11 mouse cellular contexts compared by ENCODE assay signal in the genomic region with DNA sequence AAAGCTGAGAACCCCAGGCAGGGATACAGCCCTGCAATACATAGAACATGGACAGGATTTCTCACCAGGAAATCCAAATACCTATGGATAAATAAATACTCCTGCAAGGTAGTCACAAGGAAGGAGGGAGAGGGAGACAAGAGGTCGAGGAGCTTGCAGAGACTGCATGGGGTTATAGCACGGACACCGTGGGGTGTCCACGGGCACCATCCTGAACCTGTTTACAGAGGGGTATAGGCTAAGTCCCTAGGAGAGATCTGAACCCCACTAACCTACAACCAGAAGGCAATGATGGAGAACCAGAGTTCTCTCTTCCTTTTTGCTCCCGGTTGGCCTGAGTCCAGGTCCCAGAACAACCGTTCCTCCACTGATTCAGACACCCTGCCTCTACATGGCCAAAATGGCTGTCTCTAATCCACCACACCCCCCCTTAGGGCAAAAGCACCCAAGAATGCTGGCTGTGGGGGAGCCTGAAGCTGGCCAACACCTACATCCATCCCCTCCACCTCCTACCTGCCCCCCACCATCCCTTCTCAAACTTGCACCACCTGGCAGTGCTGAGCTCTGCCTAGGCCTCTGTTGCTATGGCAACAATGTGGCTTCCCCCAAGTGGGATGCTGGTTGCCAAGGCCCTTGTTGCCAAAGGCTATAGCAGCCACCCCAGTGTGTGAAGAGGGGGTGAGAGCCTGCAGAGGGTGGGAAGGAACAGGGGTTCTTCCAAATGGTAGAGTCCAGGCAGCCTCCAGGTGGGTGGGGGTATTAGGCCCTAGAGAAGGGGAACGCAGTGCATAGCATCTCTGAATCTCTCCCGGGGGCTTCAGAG.
DNase-seq lines count a peak whose midpoint lies in the region; ATAC-seq and TF ChIP-seq lines count a peak whose summit lies in the region.
"Had no signal": no experiment of that assay in that cellular context is flagged by ENCODE, and none has a peak within 500 bp of the region (broad histone marks: within the 10 kb centered on the region; RNA-seq: fewer than 3 reads in every experiment).

No protein-coding gene starts in this region.

- 0 out of 2 replicates have a peak overlapping the region, but pooled peaks have one; percentile 13 for H3K9ac ChIP-seq in hindbrain, postnatal 0 days (replicated peaks; ENCODE audit: low read length)
- H3K9ac ChIP-seq in midbrain, embryonic 14.5 days (replicated peaks; ENCODE audit: low read length) = 0 out of 2 replicates have a peak overlapping the region, but pooled peaks have one; percentile 10
- no peak overlapping the region for H3K9ac ChIP-seq in liver, postnatal 0 days (replicated peaks)
- H3K9ac ChIP-seq in kidney, embryonic 14.5 days (ENCODE audit: low read depth, low read length) = no peak overlapping the region
- H3K9ac ChIP-seq: stomach, embryonic 15.5 days had no signal

- peak overlapping the region; percentile 28 for H3K4me2 ChIP-seq in hindbrain, postnatal 0 days (ENCODE audit: low read depth, low read length)
- H3K4me2 ChIP-seq in midbrain, embryonic 14.5 days (ENCODE audit: low read length) = peak overlapping the region; percentile 35
- H3K4me2 ChIP-seq in liver, postnatal 0 days (ENCODE audit: low read depth, low read length) = no peak overlapping the region
- no peak overlapping the region for H3K4me2 ChIP-seq in kidney, embryonic 14.5 days (replicated peaks; ENCODE audit: low read depth, low read length)
- H3K4me2 ChIP-seq: stomach, embryonic 15.5 days had no signal

- H3K4me3 ChIP-seq in hindbrain, postnatal 0 days (ENCODE audit: low read length) = no peak overlapping the region
- H3K4me3 ChIP-seq in midbrain, embryonic 14.5 days (replicated peaks; ENCODE audit: low read depth, low read length) = no peak overlapping the region
- H3K4me3 ChIP-seq in liver, postnatal 0 days (ENCODE audit: low read depth, low read length) = no peak overlapping the region
- no peak overlapping the region for H3K4me3 ChIP-seq in kidney, embryonic 14.5 days (ENCODE audit: low read length)
- H3K4me3 ChIP-seq: stomach, embryonic 15.5 days had no signal

- no peak for TF ChIP-seq EP300 in liver, postnatal 0 days (IDR thresholded peaks at IDR 0.05; ENCODE audit: low read depth)

- peaks cover 26% of the 10 kb centered on the region for H3K4me1 ChIP-seq in hindbrain, postnatal 0 days (ENCODE audit: insufficient read depth, low read length)
- H3K4me1 ChIP-seq in midbrain, embryonic 14.5 days (ENCODE audit: control insufficient read depth, insufficient read depth, low read length) = peaks cover 35% of the 10 kb centered on the region
- peaks cover 7% of the 10 kb centered on the region; the same call in 1 of the 2 replicates for H3K4me1 ChIP-seq in liver, postnatal 0 days (ENCODE audit: insufficient read depth)
- 0 out of 2 replicates have a peak, but pooled peaks cover 11% of the 10 kb centered on the region for H3K4me1 ChIP-seq in kidney, embryonic 14.5 days (ENCODE audit: control insufficient read depth, insufficient read depth, low read length)
- H3K4me1 ChIP-seq: stomach, embryonic 15.5 days had no signal

- TF ChIP-seq CTCF in hindbrain, postnatal 0 days (IDR thresholded peaks at IDR 0.05; ENCODE audit: low read depth) = peak; percentile 15; the same call in 1 of the 2 replicates
- TF ChIP-seq CTCF in liver, postnatal 0 days (IDR thresholded peaks at IDR 0.05; ENCODE audit: low read depth) = no peak

- DNase-seq in thymus, postnatal 0 days (ENCODE audit: low spot score) = peak; percentile 23
- DNase-seq in thymus, postnatal 10 days (ENCODE audit: low spot score in 2 of 2) = no peak
- peak; percentile 90 for DNase-seq in hindbrain, postnatal 0 days (ENCODE audit: low spot score)
- peak; percentile 91 for DNase-seq in midbrain, embryonic 14.5 days
- no peak for DNase-seq in liver, postnatal 0 days
- no peak for DNase-seq in spleen, adult 12 weeks (ENCODE audit: low spot score)
- DNase-seq: cerebellum, adult 11-12 months had no signal

- peak; percentile 74 for ATAC-seq in hindbrain, postnatal 0 days
- ATAC-seq in midbrain, embryonic 14.5 days (ENCODE audit: low FRiP score, low TSS enrichment) = peak; percentile 84
- ATAC-seq in monocyte, adult 5-6 weeks (replicated peaks; ENCODE audit: insufficient number of reproducible peaks, low FRiP score, low TSS enrichment, poor library complexity, severe bottlenecking) = no peak
- no peak for ATAC-seq in liver, postnatal 0 days
- no peak for ATAC-seq in kidney, embryonic 14.5 days (ENCODE audit: low FRiP score, low TSS enrichment)

- no peaks in the 10 kb centered on the region for H3K27me3 ChIP-seq in hindbrain, postnatal 0 days (ENCODE audit: insufficient read depth, low read length)
- no peaks in the 10 kb centered on the region for H3K27me3 ChIP-seq in midbrain, embryonic 14.5 days (ENCODE audit: control insufficient read depth, insufficient read depth, low read length)
- no peaks in the 10 kb centered on the region for H3K27me3 ChIP-seq in liver, postnatal 0 days (ENCODE audit: insufficient read depth, low read length)
- no peaks in the 10 kb centered on the region for H3K27me3 ChIP-seq in kidney, embryonic 14.5 days (ENCODE audit: control insufficient read depth, insufficient read depth, low read length)
- H3K27me3 ChIP-seq: stomach, embryonic 15.5 days had no signal

- H3K9me3 ChIP-seq in hindbrain, postnatal 0 days (ENCODE audit: low read length) = no peaks in the 10 kb centered on the region
- H3K9me3 ChIP-seq in midbrain, embryonic 14.5 days (ENCODE audit: control insufficient read depth, low read length) = no peaks in the 10 kb centered on the region
- no peaks in the 10 kb centered on the region for H3K9me3 ChIP-seq in liver, postnatal 0 days (ENCODE audit: low read length)
- H3K9me3 ChIP-seq in kidney, embryonic 14.5 days (ENCODE audit: control insufficient read depth, low read length) = no peaks in the 10 kb centered on the region
- H3K9me3 ChIP-seq: G1E; stomach, embryonic 15.5 days had no signal

- no peaks in the 10 kb centered on the region for H3K36me3 ChIP-seq in hindbrain, postnatal 0 days (ENCODE audit: insufficient read depth, low read length)
- no peaks in the 10 kb centered on the region for H3K36me3 ChIP-seq in midbrain, embryonic 14.5 days (ENCODE audit: control insufficient read depth, insufficient read depth, low read length)
- no peaks in the 10 kb centered on the region for H3K36me3 ChIP-seq in liver, postnatal 0 days (replicated peaks; ENCODE audit: insufficient read depth, low read length)
- H3K36me3 ChIP-seq in kidney, embryonic 14.5 days (ENCODE audit: control insufficient read depth, insufficient read depth, low read length) = peaks cover 18% of the 10 kb centered on the region; the same call in 1 of the 2 replicates
- H3K36me3 ChIP-seq: G1E; stomach, embryonic 15.5 days had no signal

- H3K27ac ChIP-seq in hindbrain, postnatal 0 days = peak overlapping the region; percentile 77
- H3K27ac ChIP-seq in midbrain, embryonic 14.5 days (replicated peaks; ENCODE audit: low read depth, low read length) = peak overlapping the region; percentile 89
- H3K27ac ChIP-seq in liver, postnatal 0 days (ENCODE audit: low read depth) = no peak overlapping the region
- H3K27ac ChIP-seq in kidney, embryonic 14.5 days (ENCODE audit: low read depth, low read length) = no peak overlapping the region
- H3K27ac ChIP-seq: stomach, embryonic 15.5 days had no signal

- 53% methylated on average over 8 of the region's 8 CpGs for WGBS in hindbrain, postnatal 0 days
- WGBS in midbrain, embryonic 14.5 days = 66% methylated on average over 8 of the region's 8 CpGs
- WGBS in liver, postnatal 0 days (ENCODE audit: insufficient replicate concordance) = 82% methylated on average over 8 of the region's 8 CpGs
- WGBS in kidney, embryonic 14.5 days = 92% methylated on average over 8 of the region's 8 CpGs

Comparison
In these comparisons a context has a peak if more than half of its experiments do, and no peak if none do; other contexts are left out.
1. DNase-seq: peak in thymus, postnatal 0 days (single experiment), hindbrain, postnatal 0 days (single experiment) and midbrain, embryonic 14.5 days (single experiment); none in thymus, postnatal 10 days (0 of 2), liver, postnatal 0 days (single experiment) and spleen, adult 12 weeks (single experiment).
2. ATAC-seq: peak in hindbrain, postnatal 0 days (single experiment) and midbrain, embryonic 14.5 days (single experiment); none in monocyte, adult 5-6 weeks (single experiment), liver, postnatal 0 days (single experiment) and kidney, embryonic 14.5 days (single experiment).
3. H3K27ac ChIP-seq: peak in hindbrain, postnatal 0 days (single experiment) and midbrain, embryonic 14.5 days (single experiment); none in liver, postnatal 0 days (single experiment) and kidney, embryonic 14.5 days (single experiment).
4. H3K4me2 ChIP-seq: peak in hindbrain, postnatal 0 days (single experiment) and midbrain, embryonic 14.5 days (single experiment); none in liver, postnatal 0 days (single experiment) and kidney, embryonic 14.5 days (single experiment).
5. H3K9ac ChIP-seq: peak in hindbrain, postnatal 0 days (single experiment) and midbrain, embryonic 14.5 days (single experiment); none in liver, postnatal 0 days (single experiment) and kidney, embryonic 14.5 days (single experiment).